Mouse (Mus musculus): Measurements from ENCODE around the gene Elmo1. TPM values are rescaled to one million over a fixed set of nuclear protein-coding genes. Genes with fewer than 3 reads are reported as not detected.

Elmo1 gene
- 10 to 100 TPM; 27.4 to 27.9 TPM for total RNA-seq (2021)
- long read RNA-seq, experiment 1, full-length matches to known transcripts: 7 of 42 reads
- long read RNA-seq, experiment 1, partial matches to known transcripts: 2 of 42 reads
- long read RNA-seq, experiment 1, other reads (novel, unspliced or antisense): 33 of 42 reads
- long read RNA-seq, experiment 2, full-length matches to known transcripts: 7 of 56 reads
- long read RNA-seq, experiment 2, partial matches to known transcripts: 2 of 56 reads
- long read RNA-seq, experiment 2, other reads (novel, unspliced or antisense): 47 of 56 reads

GRCm38 (mm10) chr13:20090133-20090710, at the start of gene Elmo1:
TSS of gene Elmo1 (plus strand) at chr13:20090596.
- peak within 1 kb of the TSS; percentile 81 for H3K4me3 ChIP-seq
- TF ChIP-seq CTCF (conservative IDR thresholded peaks at IDR 0.05): peak; percentile 69

GRCm38 (mm10) chr13:20041169-20041830, 49.1 kb upstream of the Elmo1 start:
- Histone ChIP-seq H3K4me3 (no peak overlapping the region), H3K27ac (peak overlapping the region; percentile 57)
- no peak for TF ChIP-seq CTCF (conservative IDR thresholded peaks at IDR 0.05)
- DNase-seq (ENCODE audit: low spot score in 2 of 2): no peak

More at GRCm38 (mm10) chr13:20090133-20090710, at the start of gene Elmo1:
- peak within 1 kb of the TSS; percentile 88 for H3K27ac ChIP-seq
- peak; percentile 14 to 39 for DNase-seq (ENCODE audit: low spot score in 2 of 2)

- no peak overlapping the region for H3K4me3 ChIP-seq
- no peak overlapping the region for H3K27ac ChIP-seq
- DNase-seq (ENCODE audit: low spot score in 2 of 2): no peak
- TF ChIP-seq CTCF (conservative IDR thresholded peaks at IDR 0.05): no peak
These were observed 47.5 kb upstream of the Elmo1 start for GRCm38 (mm10) chr13:20042856-20043255.

- Histone ChIP-seq H3K4me3 (no peak overlapping the region), H3K27ac (no peak overlapping the region)
- DNase-seq (ENCODE audit: low spot score in 2 of 2): no peak
- no peak for TF ChIP-seq CTCF (conservative IDR thresholded peaks at IDR 0.05)
These were observed 45.0 kb upstream of the Elmo1 start for GRCm38 (mm10) chr13:20045350-20045749.

- no peak for TF ChIP-seq CTCF (conservative IDR thresholded peaks at IDR 0.05)
- DNase-seq (ENCODE audit: low spot score in 2 of 2): no peak
- H3K27ac ChIP-seq: no peak overlapping the region
- no peak overlapping the region for H3K4me3 ChIP-seq
These were observed 44.6 kb upstream of the Elmo1 start for GRCm38 (mm10) chr13:20045836-20046235.

- DNase-seq (ENCODE audit: low spot score in 2 of 2): no peak
- Histone ChIP-seq H3K4me3 (no peak overlapping the region), H3K27ac (no peak overlapping the region)
- TF ChIP-seq CTCF (conservative IDR thresholded peaks at IDR 0.05): no peak
These were observed 44.0 kb upstream of the Elmo1 start for GRCm38 (mm10) chr13:20046406-20046805.

GRCm38 (mm10) chr13:20047926-20048836, 42.2 kb upstream of the Elmo1 start:
- Histone ChIP-seq H3K27ac (no peak overlapping the region), H3K4me3 (no peak overlapping the region)
- no peak for DNase-seq (ENCODE audit: low spot score in 2 of 2)
- TF ChIP-seq CTCF (conservative IDR thresholded peaks at IDR 0.05): no peak

- no peak for TF ChIP-seq CTCF (conservative IDR thresholded peaks at IDR 0.05)
- Histone ChIP-seq H3K4me3 (no peak overlapping the region), H3K27ac (no peak overlapping the region)
- no peak for DNase-seq (ENCODE audit: low spot score in 2 of 2)
These were observed 41.6 kb upstream of the Elmo1 start for GRCm38 (mm10) chr13:20048837-20049160.

- no peak for TF ChIP-seq CTCF (conservative IDR thresholded peaks at IDR 0.05)
- no peak for DNase-seq (ENCODE audit: low spot score in 2 of 2)
- Histone ChIP-seq H3K27ac (no peak overlapping the region), H3K4me3 (no peak overlapping the region)
These were observed 40.7 kb upstream of the Elmo1 start for GRCm38 (mm10) chr13:20049654-20050053.

- no peak for TF ChIP-seq CTCF (conservative IDR thresholded peaks at IDR 0.05)
- no peak overlapping the region for H3K27ac ChIP-seq
- no peak for DNase-seq (ENCODE audit: low spot score in 2 of 2)
- H3K4me3 ChIP-seq: no peak overlapping the region
These were observed 40.2 kb upstream of the Elmo1 start for GRCm38 (mm10) chr13:20050149-20050548.

GRCm38 (mm10) chr13:20057926-20058325, 32.5 kb upstream of the Elmo1 start:
- no peak for TF ChIP-seq CTCF (conservative IDR thresholded peaks at IDR 0.05)
- Histone ChIP-seq H3K27ac (no peak overlapping the region), H3K4me3 (no peak overlapping the region)
- no peak for DNase-seq (ENCODE audit: low spot score in 2 of 2)

- DNase-seq (ENCODE audit: low spot score in 2 of 2): no peak
- Histone ChIP-seq H3K27ac (no peak overlapping the region), H3K4me3 (no peak overlapping the region)
- TF ChIP-seq CTCF (conservative IDR thresholded peaks at IDR 0.05): no peak
These were observed 29.4 kb upstream of the Elmo1 start for GRCm38 (mm10) chr13:20061031-20061430.

GRCm38 (mm10) chr13:20063331-20063730, 27.1 kb upstream of the Elmo1 start:
- no peak for TF ChIP-seq CTCF (conservative IDR thresholded peaks at IDR 0.05)
- no peak overlapping the region for H3K4me3 ChIP-seq
- no peak for DNase-seq (ENCODE audit: low spot score in 2 of 2)
- H3K27ac ChIP-seq: no peak overlapping the region
